Mouse (Mus musculus) embryonic facial prominence, embryonic 12.5 days (tissue): Measurements from ENCODE around the gene Hrh1. TPM values are rescaled to one million over a fixed set of nuclear protein-coding genes. Genes with fewer than 3 reads are reported as not detected.

Source experiments
- polyA plus RNA-seq: library from polyadenylated mRNA; unstranded; fragments of >200 nt; fragmentation: Nextera tagmentation; extraction: Ambion mirVana; gene quantifications from 2 replicates; pipeline ENCODE4 v1.2.1, GENCODE M21; 2016

Hrh1 gene
- polyA plus RNA-seq, 1 experiment from 2014 or later = 0.24 TPM

Other genes starting within 250 kb of the Hrh1 start
- 1.7 and 2.7 TPM in 2 replicates for gene Slc6a1, start 115.3 kb upstream of the Hrh1 start, polyA plus RNA-seq
- gene Atg7, start 245.2 kb downstream of the Hrh1 start, polyA plus RNA-seq = 18.3 and 18.8 TPM in 2 replicates